Mouse (Mus musculus) intestine, embryonic 16.5 days (tissue): ENCODE results near the gene Stxbp4. TPM values are rescaled to one million over a fixed set of nuclear protein-coding genes. Genes with fewer than 3 reads are reported as not detected.

Source experiments
- ATAC-seq: fragments of 200-750 bp; cut with Nextera tagmentation; 2 replicates; pipeline ENCODE4 v1.8.0; 2017; ENCODE audit warnings: moderate TSS enrichment, moderate library complexity
- H3K27ac ChIP-seq: fragments of 300-500 bp; sonication (generic); 2 replicates; pipeline ENCODE4 v1.5.1; 2014; ENCODE audit warnings: mild to moderate bottlenecking, low read length
- H3K27me3 ChIP-seq: fragments of 300-500 bp; sonication (generic); replicated peaks from 2 replicates; pipeline ENCODE4 v1.6.1; 2014; ENCODE audit warnings: low read length, control low read depth, mixed read lengths; ENCODE audit not compliant: control insufficient read depth, insufficient read depth
- H3K36me3 ChIP-seq: fragments of 300-500 bp; sonication (generic); 2 replicates; pipeline ENCODE4 v1.6.1; 2014; ENCODE audit warnings: low read length, control low read depth; ENCODE audit not compliant: control insufficient read depth, insufficient read depth
- H3K4me1 ChIP-seq: fragments of 300-500 bp; sonication (generic); 2 replicates; pipeline ENCODE4 v1.6.1; 2014; ENCODE audit warnings: low read length, control low read depth, mixed read lengths; ENCODE audit not compliant: control insufficient read depth, insufficient read depth
- H3K4me2 ChIP-seq: fragments of 300-500 bp; sonication (generic); 2 replicates; pipeline ENCODE4 v1.6.1; 2014; ENCODE audit warnings: low read depth, low read length, control low read depth
- H3K4me3 ChIP-seq: fragments of 300-500 bp; sonication (generic); 2 replicates; pipeline ENCODE4 v1.5.1; 2014; ENCODE audit warnings: mild to moderate bottlenecking, low read length
- H3K9ac ChIP-seq: fragments of 300-500 bp; sonication (generic); 2 replicates; pipeline ENCODE4 v1.6.1; 2014; ENCODE audit warnings: low read depth, low read length
- H3K9me3 ChIP-seq: fragments of 300-500 bp; sonication (generic); 2 replicates; pipeline ENCODE4 v1.6.1; 2016; ENCODE audit warnings: low read length, control low read depth; ENCODE audit not compliant: control insufficient read depth
- WGBS: fragments of 180-500 bp; shearing (Covaris S2); extraction: QIAGEN DNeasy Blood & Tissue Kit; methylation state at CpG from one replicate; pipeline ENCODE4 v1.1.7; 2014; 5-methylcytosine and 5-hydroxymethylcytosine counted together
- polyA plus RNA-seq: library from polyadenylated mRNA; unstranded; fragments of >200 nt; fragmentation: Nextera tagmentation; extraction: Ambion mirVana; gene quantifications from 2 replicates; pipeline ENCODE4 v1.2.1, GENCODE M21; 2015

The Stxbp4 gene
- polyA plus RNA-seq = 9.4 and 11.5 TPM in 2 replicates

DNA sequence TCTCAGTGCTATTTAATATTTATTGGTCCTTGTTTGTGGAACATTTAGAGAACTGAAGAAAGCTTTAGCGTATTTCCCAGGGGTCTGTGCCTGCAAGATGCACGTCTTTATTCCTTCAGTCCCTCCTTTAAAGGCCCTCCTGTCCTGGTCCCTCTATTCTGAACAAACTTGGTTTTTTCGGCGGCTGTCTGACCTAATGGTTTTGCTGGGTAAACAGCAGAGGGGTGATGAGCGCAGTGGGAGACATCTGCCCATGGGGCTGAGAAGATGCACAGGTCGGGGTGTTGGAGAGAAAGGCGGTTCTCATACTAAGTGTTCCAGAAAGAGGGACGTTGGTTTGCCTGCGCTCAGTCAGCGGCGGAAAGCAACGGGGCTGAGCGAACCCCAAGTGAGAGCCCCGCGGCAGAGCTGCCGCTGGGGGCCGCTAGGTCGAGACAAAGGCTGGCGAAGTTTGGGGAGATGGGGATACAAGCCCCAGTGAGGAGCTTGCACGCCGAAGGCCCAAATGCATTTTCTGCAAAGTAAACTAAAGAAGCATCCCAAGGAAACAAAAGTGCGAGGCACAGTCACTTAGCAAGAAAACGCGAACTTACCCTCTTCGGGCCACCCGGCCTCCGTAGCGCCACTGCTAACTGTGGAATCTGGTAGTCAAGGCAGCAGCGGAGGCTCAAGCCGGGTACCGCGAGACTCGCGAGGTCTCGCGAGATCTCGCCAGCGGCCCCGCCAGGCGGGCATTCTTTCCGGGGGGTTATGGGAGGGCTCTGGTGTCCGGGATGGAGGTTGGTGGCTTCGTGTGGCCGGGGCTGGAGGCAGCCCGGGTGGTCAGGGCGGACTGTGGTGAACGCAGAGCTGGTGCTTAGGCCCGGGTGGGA is at the start of gene Stxbp4, which contains the start of gene Cox11:
Gene Stxbp4, minus strand, starts transcription at position 645 of the 872 bp plus-strand sequence.
Gene Cox11, plus strand, starts transcription at position 734 of the 872 bp plus-strand sequence.
- Histone ChIP-seq H3K27me3 (no peaks in the 10 kb centered on the region), H3K27ac (peak within 1 kb of the TSS; percentile 90), H3K4me2 (peak within 1 kb of the TSS; percentile 77), H3K36me3 (no peaks in the 10 kb centered on the region), H3K4me1 (peaks cover 9% of the 10 kb centered on the region; the same call in 1 of the 2 replicates), H3K4me3 (peak within 1 kb of the TSS; percentile 94), H3K9ac (peak within 1 kb of the TSS; percentile 96), H3K9me3 (no peaks in the 10 kb centered on the region)
- peak; percentile 97 for ATAC-seq
- WGBS = under 1% methylated on average over 48 of the region's 48 CpGs

DNA sequence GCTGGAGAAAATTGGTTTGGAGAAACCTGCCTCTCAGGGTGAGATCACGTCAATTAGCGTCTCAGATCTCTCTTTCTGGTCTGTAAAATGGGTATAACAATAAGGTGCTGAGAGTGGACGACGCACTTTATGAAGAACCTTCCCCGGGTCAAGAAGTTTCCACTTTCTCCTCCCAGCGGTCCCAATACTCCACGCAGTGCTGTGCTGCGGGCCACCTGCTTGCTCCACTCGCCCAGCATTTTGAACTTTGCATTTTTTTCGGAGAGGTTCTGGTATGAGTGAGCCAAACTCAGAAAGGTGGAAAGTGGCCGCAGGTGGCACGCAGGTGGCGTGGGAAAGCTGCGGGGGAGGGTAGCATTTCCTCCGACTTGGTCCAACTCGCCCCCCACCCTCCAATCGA is 49.2 kb upstream of the Stxbp4 start:
- Histone ChIP-seq H3K9me3 (no peaks in the 10 kb centered on the region), H3K9ac (peak overlapping the region; percentile 76), H3K4me1 (peaks cover 9% of the 10 kb centered on the region; the same call in 1 of the 2 replicates), H3K36me3 (no peaks in the 10 kb centered on the region), H3K4me2 (peak overlapping the region; percentile 89), H3K4me3 (peak overlapping the region; percentile 74), H3K27me3 (no peaks in the 10 kb centered on the region), H3K27ac (peak overlapping the region; percentile 61)
- 1% methylated on average over 17 of the region's 17 CpGs for WGBS
- ATAC-seq = peak; percentile 72

GRCm38 (mm10) chr11:90686287-90687025 is 48.6 kb upstream of the Stxbp4 start:
- WGBS = 62% methylated on average over 13 of the region's 13 CpGs
- Histone ChIP-seq H3K36me3 (no peaks in the 10 kb centered on the region), H3K9ac (peak overlapping the region; percentile 76), H3K27me3 (no peaks in the 10 kb centered on the region), H3K9me3 (no peaks in the 10 kb centered on the region), H3K4me3 (peak overlapping the region; percentile 74), H3K4me2 (peak overlapping the region; percentile 89), H3K27ac (peak overlapping the region; percentile 61), H3K4me1 (peaks cover 9% of the 10 kb centered on the region; the same call in 1 of the 2 replicates)
- ATAC-seq = peak; percentile 61

- H3K4me1 ChIP-seq = peaks cover 9% of the 10 kb centered on the region; the same call in 1 of the 2 replicates
- H3K9me3 ChIP-seq = no peaks in the 10 kb centered on the region
- no peak overlapping the region for H3K4me2 ChIP-seq
- H3K27ac ChIP-seq = no peak overlapping the region
- H3K9ac ChIP-seq = no peak overlapping the region
- no peak for ATAC-seq
- no peaks in the 10 kb centered on the region for H3K36me3 ChIP-seq
- H3K27me3 ChIP-seq = no peaks in the 10 kb centered on the region
- no peak overlapping the region for H3K4me3 ChIP-seq
- WGBS = 80% methylated on average over 6 of the region's 6 CpGs
These were observed 47.3 kb upstream of the Stxbp4 start for GRCm38 (mm10) chr11:90685196-90685595.

DNA sequence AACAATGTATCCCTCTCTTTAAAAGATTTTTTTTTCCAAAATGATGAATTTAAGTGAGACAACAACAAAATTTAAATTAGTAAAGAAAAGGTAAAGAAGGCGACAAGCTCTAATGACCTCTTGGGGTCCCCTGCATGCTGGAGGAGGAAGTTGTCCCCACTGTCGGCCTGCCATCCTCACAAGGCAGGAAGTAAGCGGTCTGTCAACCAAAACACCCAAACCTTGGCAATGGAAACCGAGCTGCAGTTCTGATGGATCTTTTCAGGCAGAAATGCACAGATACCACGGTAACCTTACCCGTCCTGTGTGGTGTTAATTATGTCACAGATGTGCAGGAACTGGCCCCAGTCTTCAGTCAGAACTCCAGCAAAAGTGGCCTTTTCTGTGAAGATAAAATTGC is 46.9 kb upstream of the Stxbp4 start:
- no peak overlapping the region for H3K4me2 ChIP-seq
- 66% methylated on average over 6 of the region's 6 CpGs for WGBS
- no peak overlapping the region for H3K27ac ChIP-seq
- 0 out of 2 replicates have a peak, but pooled peaks cover under 1% of the 10 kb centered on the region for H3K36me3 ChIP-seq
- H3K9me3 ChIP-seq = no peaks in the 10 kb centered on the region
- H3K4me3 ChIP-seq = no peak overlapping the region
- H3K9ac ChIP-seq = no peak overlapping the region
- ATAC-seq = no peak
- H3K27me3 ChIP-seq = no peaks in the 10 kb centered on the region
- peaks cover 9% of the 10 kb centered on the region; the same call in 1 of the 2 replicates for H3K4me1 ChIP-seq

DNA sequence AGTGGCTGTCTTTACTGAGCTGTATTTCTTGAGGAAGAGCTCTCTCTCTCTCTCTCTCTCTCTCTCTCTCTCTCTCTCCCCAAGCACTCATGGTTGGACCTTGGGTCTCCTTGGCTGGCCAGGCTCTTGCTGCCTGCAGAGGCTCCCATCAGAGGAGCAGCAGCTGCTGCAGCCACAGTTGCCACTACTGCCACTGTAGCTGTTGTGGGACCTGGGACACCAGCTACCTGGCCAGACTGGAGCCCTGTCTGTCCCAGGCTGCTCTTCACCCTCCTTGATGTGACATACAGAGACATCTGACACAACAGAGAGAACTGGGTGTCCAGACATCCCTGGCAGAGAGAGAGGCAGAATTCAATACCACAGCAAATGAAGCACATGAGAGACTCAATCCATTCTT is 43.3 kb upstream of the Stxbp4 start:
- no peak for ATAC-seq
- no peak overlapping the region for H3K4me2 ChIP-seq
- H3K4me1 ChIP-seq = peaks cover 4% of the 10 kb centered on the region
- no peak overlapping the region for H3K27ac ChIP-seq
- no peak overlapping the region for H3K4me3 ChIP-seq
- H3K9ac ChIP-seq = no peak overlapping the region
- no peaks in the 10 kb centered on the region for H3K9me3 ChIP-seq
- 0 out of 2 replicates have a peak, but pooled peaks cover 2% of the 10 kb centered on the region for H3K36me3 ChIP-seq
- no peaks in the 10 kb centered on the region for H3K27me3 ChIP-seq

GRCm38 (mm10) chr11:90678582-90678981 is 40.7 kb upstream of the Stxbp4 start:
- Histone ChIP-seq H3K9ac (no peak overlapping the region), H3K27me3 (no peaks in the 10 kb centered on the region), H3K36me3 (0 out of 2 replicates have a peak, but pooled peaks cover 2% of the 10 kb centered on the region), H3K4me3 (no peak overlapping the region), H3K4me2 (no peak overlapping the region), H3K27ac (no peak overlapping the region), H3K9me3 (no peaks in the 10 kb centered on the region), H3K4me1 (no peaks in the 10 kb centered on the region; the same call in 1 of the 2 replicates)
- WGBS = 71% methylated on average over 5 of the region's 5 CpGs
- peak; percentile 90 for ATAC-seq

GRCm38 (mm10) chr11:90677771-90678288 is 39.9 kb upstream of the Stxbp4 start:
- H3K27ac ChIP-seq = no peak overlapping the region
- no peak overlapping the region for H3K4me3 ChIP-seq
- 0 out of 2 replicates have a peak, but pooled peaks cover 2% of the 10 kb centered on the region for H3K36me3 ChIP-seq
- no peaks in the 10 kb centered on the region for H3K9me3 ChIP-seq
- H3K27me3 ChIP-seq = no peaks in the 10 kb centered on the region
- 78% methylated on average over 8 of the region's 8 CpGs for WGBS
- no peak overlapping the region for H3K4me2 ChIP-seq
- no peaks in the 10 kb centered on the region; the same call in 1 of the 2 replicates for H3K4me1 ChIP-seq
- 0 out of 2 replicates have a peak, but pooled peaks have one; percentile 14 for ATAC-seq
- H3K9ac ChIP-seq = no peak overlapping the region

- WGBS = 90% methylated on average over 7 of the region's 7 CpGs
- 0 out of 2 replicates have a peak, but pooled peaks cover 2% of the 10 kb centered on the region for H3K36me3 ChIP-seq
These were observed 39.1 kb upstream of the Stxbp4 start for GRCm38 (mm10) chr11:90677027-90677426.

More at GRCm38 (mm10) chr11:90677027-90677426, 39.1 kb upstream of the Stxbp4 start:
- Histone ChIP-seq H3K4me3 (no peak overlapping the region), H3K9me3 (no peaks in the 10 kb centered on the region), H3K9ac (no peak overlapping the region), H3K27me3 (no peaks in the 10 kb centered on the region), H3K4me2 (no peak overlapping the region), H3K4me1 (no peaks in the 10 kb centered on the region; the same call in 1 of the 2 replicates), H3K27ac (no peak overlapping the region)
- ATAC-seq = no peak
